Mouse (Mus musculus): ENCODE data around the gene Mpv17l2. TPM values are rescaled to one million over a fixed set of nuclear protein-coding genes. Genes with fewer than 3 reads are reported as not detected.
A peak's percentile ranks its signal among the peaks of the same experiment; 100 is the strongest.

Mpv17l2 gene
- polyA plus RNA-seq, 1 experiment from 2014 or later: 88.8 TPM

GRCm38 (mm10) chr8:70792700-70793099 lies 32.0 kb upstream of the Mpv17l2 start:
- Histone ChIP-seq H3K27ac (ENCODE audit: low read length) (peak overlapping the region; percentile 54), H3K4me3 (ENCODE audit: low read depth, low read length) (peak overlapping the region; percentile 60), H3K27me3 (replicated peaks; ENCODE audit: insufficient read depth, low read length) (no peaks in the 10 kb centered on the region), H3K4me2 (replicated peaks; ENCODE audit: low read depth, low read length) (peak overlapping the region; percentile 89), H3K4me1 (ENCODE audit: insufficient read depth, low read depth, low read length) (peaks cover 25% of the 10 kb centered on the region), H3K9ac (replicated peaks; ENCODE audit: low read depth) (no peak overlapping the region), H3K36me3 (ENCODE audit: insufficient read depth, low read length) (no peaks in the 10 kb centered on the region; the same call in 1 of the 2 replicates), H3K9me3 (ENCODE audit: low read length) (no peaks in the 10 kb centered on the region)
- under 1% methylated on average over 17 of the region's 20 CpGs for WGBS
- ATAC-seq (peak; percentile 63), DNase-seq (ENCODE audit: low spot score) (peak; percentile 93)
- peak; percentile 29 for TF ChIP-seq CTCF (IDR thresholded peaks at IDR 0.05)
- no peak for TF ChIP-seq EP300 (IDR thresholded peaks at IDR 0.05)

DNA sequence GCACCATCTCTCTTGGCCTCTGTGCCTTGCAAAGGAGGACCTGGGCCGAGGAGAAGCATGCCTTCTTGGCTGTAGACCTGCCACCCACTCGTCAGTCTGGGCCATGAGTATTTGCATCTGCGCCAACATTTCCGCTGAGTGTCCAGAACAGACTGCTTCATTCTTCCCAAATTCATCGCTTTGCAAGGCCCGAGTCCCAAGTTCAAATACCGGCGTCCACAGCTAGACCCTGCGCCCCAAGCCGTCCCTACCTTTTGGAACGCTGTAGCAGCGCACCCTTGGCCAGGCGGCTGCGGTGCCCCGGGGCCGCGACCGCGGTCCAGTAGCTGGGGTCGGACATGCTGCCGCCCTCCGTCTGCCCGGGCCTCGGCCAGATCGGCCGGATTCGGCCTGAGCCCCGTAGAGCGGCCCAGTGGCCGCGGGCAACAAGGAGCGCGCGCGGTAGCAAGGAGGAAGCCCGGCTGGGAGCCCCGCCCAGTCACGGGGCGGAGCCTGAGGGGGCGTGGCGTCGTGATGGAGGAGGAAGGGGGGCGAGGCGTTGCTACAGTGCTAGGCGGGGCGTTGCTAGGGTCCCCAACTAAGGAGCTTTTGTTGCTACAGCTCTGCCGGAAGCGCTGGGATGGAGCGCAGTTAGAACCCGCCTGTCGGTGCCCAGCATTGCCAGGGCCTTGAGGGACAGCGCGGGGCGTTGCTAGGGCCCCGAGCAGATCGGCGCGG lies 31.4 kb upstream of the Mpv17l2 start:
- Histone ChIP-seq H3K27me3 (replicated peaks; ENCODE audit: insufficient read depth, low read length) (no peaks in the 10 kb centered on the region), H3K4me3 (ENCODE audit: low read depth, low read length) (peak overlapping the region; percentile 60), H3K27ac (ENCODE audit: low read length) (peak overlapping the region; percentile 64), H3K4me2 (replicated peaks; ENCODE audit: low read depth, low read length) (peak overlapping the region; percentile 89), H3K4me1 (ENCODE audit: insufficient read depth, low read depth, low read length) (peaks cover 25% of the 10 kb centered on the region), H3K9ac (replicated peaks; ENCODE audit: low read depth) (peak overlapping the region; percentile 79), H3K36me3 (ENCODE audit: insufficient read depth, low read length) (no peaks in the 10 kb centered on the region; the same call in 1 of the 2 replicates), H3K9me3 (ENCODE audit: low read length) (no peaks in the 10 kb centered on the region)
- TF ChIP-seq CTCF (IDR thresholded peaks at IDR 0.05) (no peak), EP300 (IDR thresholded peaks at IDR 0.05) (no peak)
- peak; percentile 80 for ATAC-seq
- 2% methylated on average over 58 of the region's 58 CpGs for WGBS
- DNase-seq (ENCODE audit: low spot score): peak; percentile 98

- H3K9ac ChIP-seq (replicated peaks; ENCODE audit: low read depth): peak overlapping the region; percentile 23; the same call in 1 of the 2 replicates
- no peaks in the 10 kb centered on the region for H3K9me3 ChIP-seq (ENCODE audit: low read length)
- H3K27ac ChIP-seq (ENCODE audit: low read length): peak overlapping the region; percentile 64; the same call in 1 of the 2 replicates
- TF ChIP-seq CTCF (IDR thresholded peaks at IDR 0.05) (no peak), EP300 (IDR thresholded peaks at IDR 0.05) (no peak)
- no peak for ATAC-seq
- peak overlapping the region; percentile 60; the same call in 1 of the 2 replicates for H3K4me3 ChIP-seq (ENCODE audit: low read depth, low read length)
- no peaks in the 10 kb centered on the region; the same call in 1 of the 2 replicates for H3K36me3 ChIP-seq (ENCODE audit: insufficient read depth, low read length)
- H3K27me3 ChIP-seq (replicated peaks; ENCODE audit: insufficient read depth, low read length): no peaks in the 10 kb centered on the region
- H3K4me1 ChIP-seq (ENCODE audit: insufficient read depth, low read depth, low read length): peaks cover 20% of the 10 kb centered on the region
- H3K4me2 ChIP-seq (replicated peaks; ENCODE audit: low read depth, low read length): peak overlapping the region; percentile 89
- DNase-seq (ENCODE audit: low spot score): peak; percentile 61
- WGBS: 46% methylated on average over 7 of the region's 7 CpGs
These were observed 30.6 kb upstream of the Mpv17l2 start for GRCm38 (mm10) chr8:70791294-70791701.

GRCm38 (mm10) chr8:70790846-70791245 lies 30.1 kb upstream of the Mpv17l2 start:
- peaks cover 20% of the 10 kb centered on the region for H3K4me1 ChIP-seq (ENCODE audit: insufficient read depth, low read depth, low read length)
- H3K36me3 ChIP-seq (ENCODE audit: insufficient read depth, low read length): peaks cover 3% of the 10 kb centered on the region
- H3K27ac ChIP-seq (ENCODE audit: low read length): no peak overlapping the region
- H3K4me2 ChIP-seq (replicated peaks; ENCODE audit: low read depth, low read length): peak overlapping the region; percentile 89
- ATAC-seq: no peak
- TF ChIP-seq EP300 (IDR thresholded peaks at IDR 0.05) (no peak), CTCF (IDR thresholded peaks at IDR 0.05) (no peak)
- 53% methylated on average over 8 of the region's 8 CpGs for whole genome bisulfite sequencing
- no peaks in the 10 kb centered on the region for H3K9me3 ChIP-seq (ENCODE audit: low read length)
- no peak overlapping the region for H3K4me3 ChIP-seq (ENCODE audit: low read depth, low read length)
- H3K9ac ChIP-seq (replicated peaks; ENCODE audit: low read depth): peak overlapping the region; percentile 23; the same call in 1 of the 2 replicates
- H3K27me3 ChIP-seq (replicated peaks; ENCODE audit: insufficient read depth, low read length): no peaks in the 10 kb centered on the region
- DNase-seq (ENCODE audit: low spot score): no peak

GRCm38 (mm10) chr8:70789046-70789445 lies 28.3 kb upstream of the Mpv17l2 start:
- WGBS: 79% methylated on average over 10 of the region's 10 CpGs
- no peak for ATAC-seq

GRCm38 (mm10) chr8:70787941-70788667 lies 27.4 kb upstream of the Mpv17l2 start:
- ATAC-seq (peak; percentile 25), DNase-seq (ENCODE audit: low spot score) (peak; percentile 76)
- peaks cover 14% of the 10 kb centered on the region for H3K36me3 ChIP-seq (ENCODE audit: insufficient read depth, low read length)
- H3K27ac ChIP-seq (ENCODE audit: low read length): no peak overlapping the region
- H3K9me3 ChIP-seq (ENCODE audit: low read length): no peaks in the 10 kb centered on the region
- no peak overlapping the region; the same call in 1 of the 2 replicates for H3K4me2 ChIP-seq (replicated peaks; ENCODE audit: low read depth, low read length)
- no peak for TF ChIP-seq EP300 (IDR thresholded peaks at IDR 0.05)
- no peak for TF ChIP-seq CTCF (IDR thresholded peaks at IDR 0.05)
- H3K27me3 ChIP-seq (replicated peaks; ENCODE audit: insufficient read depth, low read length): no peaks in the 10 kb centered on the region
- H3K4me1 ChIP-seq (ENCODE audit: insufficient read depth, low read depth, low read length): peaks cover 18% of the 10 kb centered on the region
- H3K4me3 ChIP-seq (ENCODE audit: low read depth, low read length): no peak overlapping the region
- 31% methylated on average over 28 of the region's 30 CpGs for WGBS
- no peak overlapping the region for H3K9ac ChIP-seq (replicated peaks; ENCODE audit: low read depth)

More at GRCm38 (mm10) chr8:70789046-70789445, 28.3 kb upstream of the Mpv17l2 start:
- TF ChIP-seq EP300 (IDR thresholded peaks at IDR 0.05): no peak
- no peak for TF ChIP-seq CTCF (IDR thresholded peaks at IDR 0.05)
- no peak for DNase-seq (ENCODE audit: low spot score)
- no peak overlapping the region for H3K27ac ChIP-seq (ENCODE audit: low read length)
- no peak overlapping the region for H3K4me3 ChIP-seq (ENCODE audit: low read depth, low read length)
- H3K36me3 ChIP-seq (ENCODE audit: insufficient read depth, low read length): peaks cover 13% of the 10 kb centered on the region
- no peak overlapping the region for H3K4me2 ChIP-seq (replicated peaks; ENCODE audit: low read depth, low read length)
- H3K4me1 ChIP-seq (ENCODE audit: insufficient read depth, low read depth, low read length): peaks cover 20% of the 10 kb centered on the region
- no peaks in the 10 kb centered on the region for H3K9me3 ChIP-seq (ENCODE audit: low read length)
- no peak overlapping the region for H3K9ac ChIP-seq (replicated peaks; ENCODE audit: low read depth)
- no peaks in the 10 kb centered on the region for H3K27me3 ChIP-seq (replicated peaks; ENCODE audit: insufficient read depth, low read length)
